Mouse (Mus musculus): ENCODE results near the gene Fpgs. TPM values are rescaled to one million over a fixed set of nuclear protein-coding genes. Genes with fewer than 3 reads are reported as not detected.

The Fpgs gene
- total RNA-seq, 2 experiments from 2014 or later = 8.5 to 9.9 TPM

GRCm38 (mm10) chr2:32639632-32640031 is 64.3 kb downstream of the Fpgs start:
- no peak for DNase-seq (ENCODE audit: low spot score in 2 of 2)

- no peak for DNase-seq (ENCODE audit: low spot score in 2 of 2)
These were observed 66.1 kb downstream of the Fpgs start for GRCm38 (mm10) chr2:32637778-32638281.

GRCm38 (mm10) chr2:32636617-32637016 is 67.3 kb downstream of the Fpgs start:
- DNase-seq (ENCODE audit: low spot score in 2 of 2) = no peak

GRCm38 (mm10) chr2:32634277-32635105 is 69.5 kb downstream of the Fpgs start:
- DNase-seq (ENCODE audit: low spot score in 2 of 2) = no peak

- no peak for DNase-seq (ENCODE audit: low spot score in 2 of 2)
These were observed 70.3 kb downstream of the Fpgs start for GRCm38 (mm10) chr2:32633660-32634059.

Small RNA genes within 50 kb of the gene (microRNA-seq; reads per million reads assigned to microRNA genes)
- 0 reads per million in 2 experiments for gene Gm47291
- gene Mir1954 = 0 reads per million in 2 experiments
- gene Mir2861 = 0 to 0.25 reads per million in 2 experiments
- 0 to 0.20 reads per million in 2 experiments for gene Mir3960
- gene Mir8093 = 0 to 0.49 reads per million in 2 experiments

Other genes with a start within 250 kb of the Fpgs start
- gene Fam102a, start 168.8 kb downstream of the Fpgs start, total RNA-seq (2021) = 10 to 100 TPM; 76.0 to 77.2 TPM
- 10 to 100 TPM; 78.9 to 81.8 TPM for gene Dpm2, start 133.3 kb downstream of the Fpgs start, total RNA-seq (2021)
- gene Pip5kl1, start 129.3 kb downstream of the Fpgs start, total RNA-seq (2021) = 1 to 10 TPM; 3.3 to 3.5 TPM
- gene 9430097D07Rik, start 128.5 kb downstream of the Fpgs start, total RNA-seq (2021) = under 1 TPM; 0.20 to 0.43 TPM
- gene St6galnac4, start 117.0 kb downstream of the Fpgs start, total RNA-seq (2021) = 10 to 100 TPM; 40.4 to 44.8 TPM
- gene St6galnac6, start 104.4 kb downstream of the Fpgs start, total RNA-seq (2021) = 100 to 1,000 TPM; 134 to 142 TPM
- 100 to 1,000 TPM; 128 to 131 TPM for gene Ak1, start 82.4 kb downstream of the Fpgs start, total RNA-seq (2021)
- 10 to 100 TPM; 14.9 to 16.7 TPM for gene Eng, start 57.5 kb downstream of the Fpgs start, total RNA-seq (2021)
- 100 to 1,000 TPM; 119 to 123 TPM for gene Cdk9, start 8.9 kb upstream of the Fpgs start, total RNA-seq (2021)
- gene Sh2d3c, start 16.9 kb upstream of the Fpgs start, total RNA-seq (2021) = 10 to 100 TPM; 16.6 to 19.4 TPM
- 1 to 10 TPM; 1.5 to 1.8 TPM for gene 6330409D20Rik, start 36.9 kb upstream of the Fpgs start, total RNA-seq (2021)
- 10 to 100 TPM; 30.2 to 32.1 TPM for gene Tor2a, start 53.1 kb upstream of the Fpgs start, total RNA-seq (2021)
- 1 to 10 TPM in 1 of 2 experiments, under 1 TPM in 1; 0.94 to 1.2 TPM for gene Ttc16, start 71.5 kb upstream of the Fpgs start, total RNA-seq (2021)
- gene Ptrh1, start 71.6 kb upstream of the Fpgs start, total RNA-seq (2021) = 1 to 10 TPM; 6.0 to 7.5 TPM
- gene Cfap157, start 80.3 kb upstream of the Fpgs start, total RNA-seq (2021) = 1 to 10 TPM; 1.5 to 1.7 TPM
- 100 to 1,000 TPM; 613 to 617 TPM for gene Stxbp1, start 143.1 kb upstream of the Fpgs start, total RNA-seq (2021)
- gene Fam129b, start 172.0 kb upstream of the Fpgs start, total RNA-seq (2021) = 10 to 100 TPM; 18.0 to 21.1 TPM